Mouse (Mus musculus): ENCODE data around the gene 4930467E23Rik. TPM values are rescaled to one million over a fixed set of nuclear protein-coding genes. Genes with fewer than 3 reads are reported as not detected.
A peak's percentile ranks its signal among the peaks of the same experiment; 100 is the strongest.
"Not testable (repeated sequence)": the region's sequence is repeated elsewhere in the genome, so short reads cannot be mapped to it uniquely, and the experiment has no call there.

Gene 4930467E23Rik
- polyA plus RNA-seq, 1 experiment from 2014 or later, result not detected

- not testable (repeated sequence) for H3K9me3 ChIP-seq (ENCODE audit: control insufficient read depth, low read length); H3K4me1 ChIP-seq (replicated peaks; ENCODE audit: control insufficient read depth, insufficient read depth, low read length); H3K4me3 ChIP-seq (ENCODE audit: low read depth, low read length); DNase-seq (ENCODE audit: low spot score); H3K27ac ChIP-seq (ENCODE audit: low read depth, low read length); H3K4me2 ChIP-seq; H3K27me3 ChIP-seq (replicated peaks; ENCODE audit: control insufficient read depth, insufficient read depth, low read length); H3K36me3 ChIP-seq (ENCODE audit: control insufficient read depth, insufficient read depth, low read length); H3K9ac ChIP-seq (ENCODE audit: low read depth, low read length); ATAC-seq (replicated peaks; ENCODE audit: low FRiP score)
- 84% methylated on average over 2 of the region's 2 CpGs for WGBS
These were observed 28.1 kb upstream of the 4930467E23Rik start for GRCm38 (mm10) chr8:19701326-19701725.

GRCm38 (mm10) chr8:19702276-19702675, 27.1 kb upstream of the 4930467E23Rik start:
- not testable (repeated sequence) for ATAC-seq (replicated peaks; ENCODE audit: low FRiP score); H3K27ac ChIP-seq (ENCODE audit: low read depth, low read length); H3K4me1 ChIP-seq (replicated peaks; ENCODE audit: control insufficient read depth, insufficient read depth, low read length); H3K27me3 ChIP-seq (replicated peaks; ENCODE audit: control insufficient read depth, insufficient read depth, low read length); H3K36me3 ChIP-seq (ENCODE audit: control insufficient read depth, insufficient read depth, low read length); H3K9ac ChIP-seq (ENCODE audit: low read depth, low read length); H3K4me2 ChIP-seq; H3K4me3 ChIP-seq (ENCODE audit: low read depth, low read length); DNase-seq (ENCODE audit: low spot score); H3K9me3 ChIP-seq (ENCODE audit: control insufficient read depth, low read length)
- WGBS, result 54% methylated on average over 1 of the region's 2 CpGs

GRCm38 (mm10) chr8:19702972-19703709, 26.2 kb upstream of the 4930467E23Rik start:
- peak; percentile 61 for DNase-seq (ENCODE audit: low spot score)
- H3K27ac ChIP-seq (ENCODE audit: low read depth, low read length); H3K27me3 ChIP-seq (replicated peaks; ENCODE audit: control insufficient read depth, insufficient read depth, low read length); H3K9ac ChIP-seq (ENCODE audit: low read depth, low read length); H3K4me2 ChIP-seq; H3K36me3 ChIP-seq (ENCODE audit: control insufficient read depth, insufficient read depth, low read length); H3K9me3 ChIP-seq (ENCODE audit: control insufficient read depth, low read length); H3K4me1 ChIP-seq (replicated peaks; ENCODE audit: control insufficient read depth, insufficient read depth, low read length); H3K4me3 ChIP-seq (ENCODE audit: low read depth, low read length): not testable (repeated sequence)
- WGBS, result 38% methylated on average over 13 of the region's 13 CpGs
- ATAC-seq (replicated peaks; ENCODE audit: low FRiP score), result peak; percentile 84

GRCm38 (mm10) chr8:19703906-19704305, 25.5 kb upstream of the 4930467E23Rik start:
- not testable (repeated sequence) for ATAC-seq (replicated peaks; ENCODE audit: low FRiP score); H3K27ac ChIP-seq (ENCODE audit: low read depth, low read length); H3K4me2 ChIP-seq; H3K9me3 ChIP-seq (ENCODE audit: control insufficient read depth, low read length); H3K9ac ChIP-seq (ENCODE audit: low read depth, low read length); H3K36me3 ChIP-seq (ENCODE audit: control insufficient read depth, insufficient read depth, low read length); H3K4me1 ChIP-seq (replicated peaks; ENCODE audit: control insufficient read depth, insufficient read depth, low read length); DNase-seq (ENCODE audit: low spot score); H3K4me3 ChIP-seq (ENCODE audit: low read depth, low read length); H3K27me3 ChIP-seq (replicated peaks; ENCODE audit: control insufficient read depth, insufficient read depth, low read length)

GRCm38 (mm10) chr8:19704441-19705215, 24.7 kb upstream of the 4930467E23Rik start:
- no CpG with 5 or more reads among the region's 4 CpGs for WGBS
- not testable (repeated sequence) for H3K4me2 ChIP-seq; H3K27me3 ChIP-seq (replicated peaks; ENCODE audit: control insufficient read depth, insufficient read depth, low read length); H3K9ac ChIP-seq (ENCODE audit: low read depth, low read length); ATAC-seq (replicated peaks; ENCODE audit: low FRiP score); DNase-seq (ENCODE audit: low spot score); H3K9me3 ChIP-seq (ENCODE audit: control insufficient read depth, low read length); H3K27ac ChIP-seq (ENCODE audit: low read depth, low read length); H3K36me3 ChIP-seq (ENCODE audit: control insufficient read depth, insufficient read depth, low read length); H3K4me3 ChIP-seq (ENCODE audit: low read depth, low read length); H3K4me1 ChIP-seq (replicated peaks; ENCODE audit: control insufficient read depth, insufficient read depth, low read length)

- not testable (repeated sequence) for H3K27me3 ChIP-seq (replicated peaks; ENCODE audit: control insufficient read depth, insufficient read depth, low read length); H3K4me2 ChIP-seq; H3K9me3 ChIP-seq (ENCODE audit: control insufficient read depth, low read length); H3K27ac ChIP-seq (ENCODE audit: low read depth, low read length); ATAC-seq (replicated peaks; ENCODE audit: low FRiP score); DNase-seq (ENCODE audit: low spot score); H3K36me3 ChIP-seq (ENCODE audit: control insufficient read depth, insufficient read depth, low read length); H3K4me3 ChIP-seq (ENCODE audit: low read depth, low read length); H3K4me1 ChIP-seq (replicated peaks; ENCODE audit: control insufficient read depth, insufficient read depth, low read length); H3K9ac ChIP-seq (ENCODE audit: low read depth, low read length)
- 77% methylated on average over 9 of the region's 9 CpGs for WGBS
These were observed 24.2 kb upstream of the 4930467E23Rik start for GRCm38 (mm10) chr8:19705216-19705600.

GRCm38 (mm10) chr8:19706101-19706725, 23.2 kb upstream of the 4930467E23Rik start:
- not testable (repeated sequence) for ATAC-seq (replicated peaks; ENCODE audit: low FRiP score); H3K27ac ChIP-seq (ENCODE audit: low read depth, low read length); H3K36me3 ChIP-seq (ENCODE audit: control insufficient read depth, insufficient read depth, low read length); H3K4me3 ChIP-seq (ENCODE audit: low read depth, low read length); DNase-seq (ENCODE audit: low spot score); H3K9me3 ChIP-seq (ENCODE audit: control insufficient read depth, low read length); H3K4me2 ChIP-seq; H3K27me3 ChIP-seq (replicated peaks; ENCODE audit: control insufficient read depth, insufficient read depth, low read length); H3K9ac ChIP-seq (ENCODE audit: low read depth, low read length); H3K4me1 ChIP-seq (replicated peaks; ENCODE audit: control insufficient read depth, insufficient read depth, low read length)
- WGBS, result 69% methylated on average over 4 of the region's 4 CpGs

- H3K4me2 ChIP-seq; H3K27me3 ChIP-seq (replicated peaks; ENCODE audit: control insufficient read depth, insufficient read depth, low read length); H3K4me1 ChIP-seq (replicated peaks; ENCODE audit: control insufficient read depth, insufficient read depth, low read length); ATAC-seq (replicated peaks; ENCODE audit: low FRiP score); H3K27ac ChIP-seq (ENCODE audit: low read depth, low read length); H3K36me3 ChIP-seq (ENCODE audit: control insufficient read depth, insufficient read depth, low read length); H3K9ac ChIP-seq (ENCODE audit: low read depth, low read length); H3K4me3 ChIP-seq (ENCODE audit: low read depth, low read length); H3K9me3 ChIP-seq (ENCODE audit: control insufficient read depth, low read length): not testable (repeated sequence)
- DNase-seq (ENCODE audit: low spot score), result peak; percentile 47
- WGBS, result 66% methylated on average over 7 of the region's 7 CpGs
These were observed 22.2 kb upstream of the 4930467E23Rik start for GRCm38 (mm10) chr8:19706918-19707760.
